Mouse (Mus musculus): ENCODE results near the gene Rpl23. TPM values are rescaled to one million over a fixed set of nuclear protein-coding genes. Genes with fewer than 3 reads are reported as not detected.

Gene Rpl23
- polyA plus RNA-seq, 1 experiment from 2014 or later = 298 TPM

- no peaks in the 10 kb centered on the region for H3K9me3 ChIP-seq (ENCODE audit: control insufficient read depth, low read length)
- peaks cover 69% of the 10 kb centered on the region for H3K4me1 ChIP-seq (replicated peaks; ENCODE audit: control insufficient read depth, insufficient read depth, low read length)
- 90% methylated on average over 5 of the region's 5 CpGs for WGBS
- no peak overlapping the region for H3K4me3 ChIP-seq (replicated peaks; ENCODE audit: low read length)
- no peak overlapping the region for H3K9ac ChIP-seq (replicated peaks; ENCODE audit: low read depth, low read length)
- H3K4me2 ChIP-seq (ENCODE audit: low read length) = no peak overlapping the region
- no peaks in the 10 kb centered on the region for H3K27me3 ChIP-seq (replicated peaks; ENCODE audit: control insufficient read depth, insufficient read depth, low read length)
- ATAC-seq = no peak
- H3K36me3 ChIP-seq (ENCODE audit: control insufficient read depth, insufficient read depth) = peaks cover 3% of the 10 kb centered on the region; the same call in 1 of the 2 replicates
- no peak overlapping the region for H3K27ac ChIP-seq (ENCODE audit: low read length)
These were observed 21.6 kb upstream of the Rpl23 start for GRCm38 (mm10) chr11:97803847-97804246.

GRCm38 (mm10) chr11:97802495-97802894 lies 20.3 kb upstream of the Rpl23 start:
- Histone ChIP-seq H3K9me3 (ENCODE audit: control insufficient read depth, low read length) (no peaks in the 10 kb centered on the region), H3K4me1 (replicated peaks; ENCODE audit: control insufficient read depth, insufficient read depth, low read length) (peaks cover 61% of the 10 kb centered on the region), H3K27me3 (replicated peaks; ENCODE audit: control insufficient read depth, insufficient read depth, low read length) (no peaks in the 10 kb centered on the region), H3K9ac (replicated peaks; ENCODE audit: low read depth, low read length) (no peak overlapping the region), H3K36me3 (ENCODE audit: control insufficient read depth, insufficient read depth) (peaks cover 2% of the 10 kb centered on the region; the same call in 1 of the 2 replicates), H3K4me2 (ENCODE audit: low read length) (peak overlapping the region; percentile 60; the same call in 1 of the 2 replicates), H3K27ac (ENCODE audit: low read length) (no peak overlapping the region), H3K4me3 (replicated peaks; ENCODE audit: low read length) (no peak overlapping the region)
- WGBS = 17% methylated on average over 6 of the region's 6 CpGs
- ATAC-seq = no peak

- no peak overlapping the region for H3K9ac ChIP-seq (replicated peaks; ENCODE audit: low read depth, low read length)
- no peaks in the 10 kb centered on the region for H3K9me3 ChIP-seq (ENCODE audit: control insufficient read depth, low read length)
- peaks cover 60% of the 10 kb centered on the region for H3K4me1 ChIP-seq (replicated peaks; ENCODE audit: control insufficient read depth, insufficient read depth, low read length)
- no peak for ATAC-seq
- H3K27ac ChIP-seq (ENCODE audit: low read length) = no peak overlapping the region
- no peak overlapping the region; the same call in 1 of the 2 replicates for H3K4me3 ChIP-seq (replicated peaks; ENCODE audit: low read length)
- no peaks in the 10 kb centered on the region for H3K36me3 ChIP-seq (ENCODE audit: control insufficient read depth, insufficient read depth)
- H3K4me2 ChIP-seq (ENCODE audit: low read length) = peak overlapping the region; percentile 60
- WGBS = 68% methylated on average over 1 of the region's 1 CpGs
- no peaks in the 10 kb centered on the region for H3K27me3 ChIP-seq (replicated peaks; ENCODE audit: control insufficient read depth, insufficient read depth, low read length)
These were observed 19.9 kb upstream of the Rpl23 start for GRCm38 (mm10) chr11:97802194-97802470.

GRCm38 (mm10) chr11:97801409-97802193 lies 19.4 kb upstream of the Rpl23 start:
- Histone ChIP-seq H3K4me2 (ENCODE audit: low read length) (peak overlapping the region; percentile 60), H3K9me3 (ENCODE audit: control insufficient read depth, low read length) (no peaks in the 10 kb centered on the region), H3K9ac (replicated peaks; ENCODE audit: low read depth, low read length) (peak overlapping the region; percentile 85), H3K4me1 (replicated peaks; ENCODE audit: control insufficient read depth, insufficient read depth, low read length) (peaks cover 58% of the 10 kb centered on the region), H3K27ac (ENCODE audit: low read length) (no peak overlapping the region; the same call in none of the 2 replicates), H3K27me3 (replicated peaks; ENCODE audit: control insufficient read depth, insufficient read depth, low read length) (no peaks in the 10 kb centered on the region), H3K4me3 (replicated peaks; ENCODE audit: low read length) (peak overlapping the region; percentile 76), H3K36me3 (ENCODE audit: control insufficient read depth, insufficient read depth) (no peaks in the 10 kb centered on the region)
- 24% methylated on average over 8 of the region's 8 CpGs for WGBS
- no peak for ATAC-seq

- no peak for ATAC-seq
- Histone ChIP-seq H3K27ac (ENCODE audit: low read length) (peak overlapping the region; percentile 96), H3K27me3 (replicated peaks; ENCODE audit: control insufficient read depth, insufficient read depth, low read length) (no peaks in the 10 kb centered on the region), H3K4me2 (ENCODE audit: low read length) (peak overlapping the region; percentile 60), H3K4me1 (replicated peaks; ENCODE audit: control insufficient read depth, insufficient read depth, low read length) (peaks cover 50% of the 10 kb centered on the region), H3K36me3 (ENCODE audit: control insufficient read depth, insufficient read depth) (no peaks in the 10 kb centered on the region), H3K9ac (replicated peaks; ENCODE audit: low read depth, low read length) (peak overlapping the region; percentile 85), H3K9me3 (ENCODE audit: control insufficient read depth, low read length) (no peaks in the 10 kb centered on the region), H3K4me3 (replicated peaks; ENCODE audit: low read length) (peak overlapping the region; percentile 76)
- 3% methylated on average over 17 of the region's 17 CpGs for WGBS
These were observed 18.6 kb upstream of the Rpl23 start for GRCm38 (mm10) chr11:97800691-97801408.

GRCm38 (mm10) chr11:97799994-97800690 lies 17.9 kb upstream of the Rpl23 start:
- Histone ChIP-seq H3K36me3 (ENCODE audit: control insufficient read depth, insufficient read depth) (no peaks in the 10 kb centered on the region), H3K4me3 (replicated peaks; ENCODE audit: low read length) (peak overlapping the region; percentile 76), H3K4me2 (ENCODE audit: low read length) (peak overlapping the region; percentile 60), H3K27me3 (replicated peaks; ENCODE audit: control insufficient read depth, insufficient read depth, low read length) (no peaks in the 10 kb centered on the region), H3K4me1 (replicated peaks; ENCODE audit: control insufficient read depth, insufficient read depth, low read length) (peaks cover 43% of the 10 kb centered on the region), H3K9me3 (ENCODE audit: control insufficient read depth, low read length) (no peaks in the 10 kb centered on the region), H3K27ac (ENCODE audit: low read length) (peak overlapping the region; percentile 96), H3K9ac (replicated peaks; ENCODE audit: low read depth, low read length) (peak overlapping the region; percentile 85)
- peak; percentile 64 for ATAC-seq
- 0% methylated on average over 27 of the region's 43 CpGs for WGBS

- Histone ChIP-seq H3K4me2 (ENCODE audit: low read length) (peak overlapping the region; percentile 60), H3K9me3 (ENCODE audit: control insufficient read depth, low read length) (no peaks in the 10 kb centered on the region), H3K36me3 (ENCODE audit: control insufficient read depth, insufficient read depth) (no peaks in the 10 kb centered on the region), H3K4me3 (replicated peaks; ENCODE audit: low read length) (peak overlapping the region; percentile 76), H3K4me1 (replicated peaks; ENCODE audit: control insufficient read depth, insufficient read depth, low read length) (peaks cover 36% of the 10 kb centered on the region), H3K9ac (replicated peaks; ENCODE audit: low read depth, low read length) (peak overlapping the region; percentile 85), H3K27ac (ENCODE audit: low read length) (peak overlapping the region; percentile 96), H3K27me3 (replicated peaks; ENCODE audit: control insufficient read depth, insufficient read depth, low read length) (no peaks in the 10 kb centered on the region)
- ATAC-seq = peak; percentile 83
- under 1% methylated on average over 69 of the region's 71 CpGs for WGBS
These were observed 17.1 kb upstream of the Rpl23 start for GRCm38 (mm10) chr11:97799146-97799993.

- Histone ChIP-seq H3K27me3 (replicated peaks; ENCODE audit: control insufficient read depth, insufficient read depth, low read length) (no peaks in the 10 kb centered on the region), H3K4me1 (replicated peaks; ENCODE audit: control insufficient read depth, insufficient read depth, low read length) (peaks cover 30% of the 10 kb centered on the region), H3K4me2 (ENCODE audit: low read length) (peak within 1 kb of the TSS; percentile 60), H3K9ac (replicated peaks; ENCODE audit: low read depth, low read length) (peak within 1 kb of the TSS; percentile 85), H3K27ac (ENCODE audit: low read length) (peak within 1 kb of the TSS; percentile 96), H3K36me3 (ENCODE audit: control insufficient read depth, insufficient read depth) (no peaks in the 10 kb centered on the region), H3K9me3 (ENCODE audit: control insufficient read depth, low read length) (no peaks in the 10 kb centered on the region), H3K4me3 (replicated peaks; ENCODE audit: low read length) (peak within 1 kb of the TSS; percentile 76)
- peak; percentile 61 for ATAC-seq
- WGBS = under 1% methylated on average over 11 of the region's 11 CpGs
These were observed 16.5 kb upstream of the Rpl23 start, which contains the start of gene Lasp1 for GRCm38 (mm10) chr11:97798782-97799145. Gene Lasp1, plus strand, starts transcription at chr11:97799000.
